Mouse (Mus musculus) thymus, adult 2 months (tissue): Measurements from ENCODE around the gene Gm4737.

ENCODE experiments used
- CTCF ChIP-seq: fragments of 200-500 bp; IDR thresholded peaks from 2 replicates; pipeline ENCODE4 v1.5.1; 2012; ENCODE audit warnings: mild to moderate bottlenecking, control low read depth, low read length, moderate library complexity, borderline replicate concordance; ENCODE audit not compliant: control insufficient read depth, poor library complexity, insufficient read depth; ENCODE audit errors: extremely low read depth
- POLR2A ChIP-seq: fragments of 200-500 bp; IDR thresholded peaks from 2 replicates; pipeline ENCODE4 v1.6.1; 2012; ENCODE audit warnings: mild to moderate bottlenecking, low read length, control low read depth, moderate library complexity; ENCODE audit not compliant: control insufficient read depth, poor library complexity, insufficient read depth; ENCODE audit errors: extremely low read depth

DNA sequence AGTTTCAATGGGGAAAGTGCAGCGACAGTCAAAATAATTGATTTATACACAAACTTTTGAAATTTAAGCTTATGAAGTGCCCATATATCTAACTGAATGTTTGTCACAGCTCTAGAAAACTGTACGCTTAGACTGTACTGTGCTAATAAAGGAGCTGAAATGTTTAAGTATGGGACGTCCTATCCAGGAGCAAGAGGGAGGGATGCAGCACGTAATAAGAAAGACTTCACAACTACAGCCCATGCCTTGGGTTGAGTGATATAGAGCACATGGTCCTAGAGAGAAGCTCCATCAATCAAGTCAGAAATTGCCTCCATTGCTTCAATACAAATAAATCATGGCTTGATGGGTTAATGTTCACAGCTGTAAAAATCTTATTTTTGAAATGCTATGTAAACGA lies 40.9 kb upstream of the Gm4737 start:
- no peak for TF ChIP-seq POLR2A
- no peak for TF ChIP-seq CTCF
